Mouse (Mus musculus) splenic B cell, adult 2 months (primary cell): Measurements from ENCODE around the gene Cyp3a11.
"Not testable (repeated sequence)": the region's sequence is repeated elsewhere in the genome, so short reads cannot be mapped to it uniquely, and the experiment has no call there.

Source experiments
- DNase-seq: peaks from one replicate; pipeline ENCODE4 v3.0.0-alpha.2; 2011; ENCODE audit warnings: low read depth, low spot score
- H3K27me3 ChIP-seq: 2 replicates; pipeline ENCODE4 v1.6.1; 2012; ENCODE audit warnings: mild to moderate bottlenecking, low read length, moderate library complexity, mixed read lengths; ENCODE audit not compliant: control insufficient read depth, poor library complexity, insufficient read depth, severe bottlenecking
- H3K36me3 ChIP-seq: 2 replicates; pipeline ENCODE4 v1.6.1; 2012; ENCODE audit warnings: mild to moderate bottlenecking, low read length, moderate library complexity, mixed read lengths; ENCODE audit not compliant: control insufficient read depth, poor library complexity, insufficient read depth, severe bottlenecking

Cyp3a11 gene

DNA sequence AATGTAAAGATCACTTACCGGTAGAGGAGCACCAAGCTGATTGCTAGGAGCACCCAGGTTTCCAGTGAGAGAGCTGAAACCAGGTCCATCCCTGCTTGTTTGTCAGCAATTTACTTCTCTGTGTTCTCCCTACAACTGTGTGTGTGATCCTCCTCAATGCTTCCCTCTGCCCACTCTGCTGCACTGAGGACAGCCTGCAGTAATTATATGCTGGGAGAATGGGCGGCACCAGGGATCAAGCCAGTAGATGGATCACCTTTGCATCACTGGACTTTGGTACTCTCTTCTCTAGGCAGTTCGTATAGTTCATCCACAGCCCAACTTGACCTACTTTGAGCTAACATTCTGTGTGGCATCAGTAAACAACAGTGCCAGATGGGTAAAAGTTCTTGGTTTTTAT, at the start of gene Cyp3a11:
Gene Cyp3a11 (minus strand): TSS at position 277 of the 400 bp plus-strand sequence.
- DNase-seq: no peak
- Histone ChIP-seq H3K36me3 (no peaks in the 10 kb centered on the region), H3K27me3 (no peaks in the 10 kb centered on the region)

DNA sequence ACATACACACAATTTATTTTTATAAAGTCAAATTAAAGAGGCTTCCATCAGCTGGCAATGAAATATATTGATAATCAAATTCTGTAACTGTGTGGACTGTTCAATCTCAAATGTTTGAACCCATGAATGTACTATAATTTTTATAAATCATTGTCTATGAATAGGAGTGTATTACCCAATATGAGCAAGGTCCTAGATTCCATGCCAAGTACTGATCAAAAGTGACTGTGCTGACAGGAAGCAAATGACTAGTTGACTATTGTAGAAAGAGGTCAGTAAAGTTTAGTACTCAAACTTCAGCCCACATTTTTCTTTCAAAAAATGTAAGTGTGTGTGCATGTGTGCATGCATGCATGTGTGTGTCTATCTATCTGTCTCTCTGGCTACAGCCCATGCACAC, 33.1 kb upstream of the Cyp3a11 start:
- H3K36me3 ChIP-seq: no peaks in the 10 kb centered on the region
- no peaks in the 10 kb centered on the region for H3K27me3 ChIP-seq
- no peak for DNase-seq

- no peak for DNase-seq
- no peaks in the 10 kb centered on the region for H3K27me3 ChIP-seq
- H3K36me3 ChIP-seq: no peaks in the 10 kb centered on the region
Observed at GRCm38 (mm10) chr5:145911781-145912180, 32.0 kb upstream of the Cyp3a11 start.

GRCm38 (mm10) chr5:145906937-145907336, 27.2 kb upstream of the Cyp3a11 start:
- not testable (repeated sequence) for DNase-seq, H3K36me3 ChIP-seq, H3K27me3 ChIP-seq

DNA sequence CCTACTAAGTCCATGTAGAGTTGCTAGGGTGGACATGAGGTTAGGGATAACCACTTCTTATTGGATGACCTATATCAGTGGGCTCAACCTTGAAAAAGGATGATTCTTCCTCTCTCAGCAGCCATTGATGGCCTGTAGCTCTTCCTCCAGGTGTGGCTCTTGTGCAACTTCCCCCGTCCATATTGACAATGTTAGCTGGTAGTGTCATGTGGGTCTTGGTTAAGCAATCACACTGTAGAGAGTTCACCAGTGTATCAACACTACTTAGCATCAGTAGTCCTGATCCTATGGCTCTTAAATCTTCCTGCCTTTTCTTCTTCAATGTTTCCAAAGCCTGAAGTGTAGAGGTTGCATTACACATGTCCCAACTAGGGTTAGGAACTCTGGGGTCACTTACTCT, 24.8 kb upstream of the Cyp3a11 start:
- DNase-seq: no peak
- no peaks in the 10 kb centered on the region for H3K27me3 ChIP-seq
- H3K36me3 ChIP-seq: no peaks in the 10 kb centered on the region

DNA sequence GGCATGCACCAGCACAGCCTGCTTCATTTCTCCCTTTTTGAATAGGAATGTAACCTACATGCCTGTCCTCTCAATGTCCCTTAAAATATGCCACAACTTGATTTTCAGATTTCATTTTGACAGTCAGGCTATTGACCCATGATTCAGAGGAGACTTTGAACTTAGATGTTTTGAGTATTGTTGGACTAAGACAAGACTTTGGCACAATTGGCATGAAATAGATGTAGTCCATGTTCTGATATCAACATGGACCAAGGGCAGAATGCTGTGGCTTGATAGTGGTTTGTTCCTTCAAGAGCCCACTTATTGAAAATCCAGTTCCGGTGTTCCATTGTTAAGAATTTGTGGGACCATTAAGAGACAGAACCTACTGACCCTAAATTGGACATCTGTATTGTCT, 23.6 kb upstream of the Cyp3a11 start:
- DNase-seq: no peak
- no peaks in the 10 kb centered on the region for H3K36me3 ChIP-seq
- no peaks in the 10 kb centered on the region for H3K27me3 ChIP-seq

- H3K27me3 ChIP-seq: no peaks in the 10 kb centered on the region
- no peaks in the 10 kb centered on the region for H3K36me3 ChIP-seq
- no peak for DNase-seq
Observed at GRCm38 (mm10) chr5:145900436-145900990, 20.7 kb upstream of the Cyp3a11 start.

DNA sequence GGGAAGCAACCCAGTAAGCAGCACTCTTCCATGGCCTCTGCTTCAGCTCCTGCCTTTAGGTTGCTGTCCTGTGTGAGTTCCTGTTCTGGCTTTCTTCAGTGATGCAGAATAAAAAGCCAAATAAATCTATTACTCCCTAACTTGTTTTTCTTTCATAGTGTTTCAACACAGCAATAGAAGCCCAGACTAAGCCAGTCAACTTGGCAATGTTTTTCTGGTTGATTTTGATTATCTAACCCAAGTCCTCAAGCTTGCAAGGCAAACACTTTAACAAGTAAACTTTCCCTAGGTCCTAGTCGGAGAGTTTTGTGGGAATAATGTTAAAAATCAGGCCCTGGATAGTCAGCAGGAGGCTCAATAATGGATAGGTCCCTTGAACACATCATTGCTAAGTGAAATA, 17.5 kb upstream of the Cyp3a11 start:
- no peak for DNase-seq
- Histone ChIP-seq H3K27me3 (no peaks in the 10 kb centered on the region), H3K36me3 (no peaks in the 10 kb centered on the region)

GRCm38 (mm10) chr5:145881207-145881606, 1.4 kb upstream of the Cyp3a11 start:
- no peaks in the 10 kb centered on the region for H3K27me3 ChIP-seq
- DNase-seq: no peak
- no peaks in the 10 kb centered on the region for H3K36me3 ChIP-seq

DNA sequence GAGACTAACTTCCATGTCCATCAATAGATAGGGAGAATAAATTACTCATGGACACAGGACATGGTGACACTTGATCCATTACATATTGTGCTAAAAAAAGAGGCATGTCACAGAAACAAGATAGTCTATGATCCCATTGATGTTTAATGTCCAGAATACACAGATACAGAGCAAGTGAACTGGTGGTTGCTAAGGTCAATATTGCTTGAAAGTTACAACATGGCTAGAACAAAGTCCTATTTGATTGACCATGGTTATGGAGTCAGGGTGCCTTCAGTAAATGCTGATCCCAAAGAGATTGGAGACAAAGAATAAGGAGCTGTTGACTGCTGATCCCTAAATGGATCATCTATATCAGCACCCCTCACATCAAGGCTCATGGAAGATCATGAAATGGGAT, 12.3 kb downstream of the Cyp3a11 start:
- H3K36me3 ChIP-seq, DNase-seq, H3K27me3 ChIP-seq: not testable (repeated sequence)

GRCm38 (mm10) chr5:145805796-145806195, 74.0 kb downstream of the Cyp3a11 start, which contains the start of gene Cyp3a44:
Gene Cyp3a44, minus strand, starts transcription at chr5:145805874.
- not testable (repeated sequence) for H3K27me3 ChIP-seq, H3K36me3 ChIP-seq, DNase-seq
